Mouse (Mus musculus) heart, embryonic 11.5 days (tissue): ENCODE results near the gene Rhob. TPM values are rescaled to one million over a fixed set of nuclear protein-coding genes. Genes with fewer than 3 reads are reported as not detected.

Source experiments
- ATAC-seq: fragments of 200-750 bp; cut with Nextera tagmentation; replicated peaks from 2 replicates; pipeline ENCODE4 v1.8.0; 2017; ENCODE audit warnings: moderate library complexity; ENCODE audit not compliant: insufficient number of reproducible peaks, low FRiP score, low TSS enrichment
- H3K27ac ChIP-seq: fragments of 300-500 bp; sonication (generic); 2 replicates; pipeline ENCODE4 v1.5.1; 2014; ENCODE audit warnings: mild to moderate bottlenecking, low read depth, low read length
- H3K27me3 ChIP-seq: fragments of 300-500 bp; sonication (generic); 2 replicates; pipeline ENCODE4 v1.6.1; 2014; ENCODE audit warnings: mild to moderate bottlenecking, low read length, mixed read lengths; ENCODE audit not compliant: control insufficient read depth, insufficient read depth
- H3K36me3 ChIP-seq: fragments of 300-500 bp; sonication (generic); 2 replicates; pipeline ENCODE4 v1.6.1; 2014; ENCODE audit warnings: mild to moderate bottlenecking, low read length, moderate library complexity, mixed read lengths; ENCODE audit not compliant: control insufficient read depth, insufficient read depth
- H3K4me1 ChIP-seq: fragments of 300-500 bp; sonication (generic); 2 replicates; pipeline ENCODE4 v1.6.1; 2014; ENCODE audit warnings: low read length; ENCODE audit not compliant: control insufficient read depth, insufficient read depth
- H3K4me2 ChIP-seq: fragments of 300-500 bp; sonication (generic); 2 replicates; pipeline ENCODE4 v1.6.1; 2014; ENCODE audit warnings: mild to moderate bottlenecking, moderate library complexity
- H3K4me3 ChIP-seq: fragments of 300-500 bp; sonication (generic); 2 replicates; pipeline ENCODE4 v1.5.1; 2014; ENCODE audit warnings: low read depth, low read length
- H3K9ac ChIP-seq: fragments of 300-500 bp; sonication (generic); 2 replicates; pipeline ENCODE4 v1.6.1; 2014; ENCODE audit warnings: mild to moderate bottlenecking, low read depth, low read length, moderate library complexity
- H3K9me3 ChIP-seq: fragments of 300-500 bp; sonication (generic); replicated peaks from 2 replicates; pipeline ENCODE4 v1.6.1; 2016; ENCODE audit warnings: low read length; ENCODE audit not compliant: control insufficient read depth
- WGBS: fragments of 180-500 bp; shearing (Covaris S2); extraction: QIAGEN DNeasy Blood & Tissue Kit; methylation state at CpG from one replicate; pipeline ENCODE4 v1.1.7; 2014; ENCODE audit not compliant: insufficient replicate concordance; 5-methylcytosine and 5-hydroxymethylcytosine counted together
- polyA plus RNA-seq: library from polyadenylated mRNA; unstranded; fragments of >200 nt; fragmentation: Nextera tagmentation; extraction: Ambion mirVana; gene quantifications from 2 replicates; pipeline ENCODE4 v1.2.1, GENCODE M21; 2014

Rhob gene
- polyA plus RNA-seq, 1 experiment from 2014 or later: 54.8 TPM

DNA sequence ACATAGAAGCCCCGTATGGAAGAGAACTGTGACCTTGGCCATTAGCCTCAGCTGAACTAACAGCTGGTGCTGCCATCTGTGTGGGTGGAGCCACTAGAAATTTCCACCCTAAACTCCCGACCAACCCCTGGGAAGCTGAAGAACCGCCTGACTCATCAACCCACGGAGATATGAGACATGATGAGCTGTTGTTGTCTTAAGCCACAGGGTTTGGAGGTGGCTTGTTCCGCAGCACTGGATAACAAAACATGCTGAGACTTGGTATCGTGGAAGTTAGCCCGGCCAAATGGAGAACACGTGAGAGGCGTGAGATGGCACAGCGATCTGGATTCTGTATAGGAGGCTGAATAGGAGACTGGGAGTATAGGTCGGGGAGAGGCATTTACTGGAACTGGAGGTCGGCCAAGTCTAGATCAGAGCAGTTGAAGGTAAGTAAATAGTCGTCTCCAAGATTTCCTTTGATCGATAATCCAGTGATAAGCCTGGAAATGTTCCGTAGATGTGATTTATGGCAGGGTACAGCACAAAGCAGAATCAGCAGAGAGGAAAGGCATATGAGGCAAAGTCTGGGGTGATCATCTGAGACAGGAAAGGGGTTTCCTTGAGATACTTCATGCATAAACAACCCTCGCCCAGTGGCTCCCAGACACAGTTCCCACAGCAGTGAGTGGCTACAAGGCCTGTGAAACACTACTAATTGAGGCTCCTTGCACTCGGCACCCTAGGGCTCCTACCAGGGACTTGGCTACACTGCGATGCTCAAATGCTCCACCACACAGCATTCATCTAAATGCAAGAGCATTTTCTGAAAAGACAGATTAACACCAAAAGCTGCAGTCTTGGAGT is 11.5 kb upstream of the Rhob start:
- Histone ChIP-seq H3K9ac (no peak overlapping the region), H3K9me3 (no peaks in the 10 kb centered on the region), H3K27me3 (no peaks in the 10 kb centered on the region), H3K27ac (no peak overlapping the region), H3K4me2 (no peak overlapping the region), H3K4me3 (no peak overlapping the region), H3K36me3 (no peaks in the 10 kb centered on the region), H3K4me1 (peaks cover 10% of the 10 kb centered on the region)
- WGBS: 69% methylated on average over 18 of the region's 18 CpGs
- ATAC-seq: no peak

DNA sequence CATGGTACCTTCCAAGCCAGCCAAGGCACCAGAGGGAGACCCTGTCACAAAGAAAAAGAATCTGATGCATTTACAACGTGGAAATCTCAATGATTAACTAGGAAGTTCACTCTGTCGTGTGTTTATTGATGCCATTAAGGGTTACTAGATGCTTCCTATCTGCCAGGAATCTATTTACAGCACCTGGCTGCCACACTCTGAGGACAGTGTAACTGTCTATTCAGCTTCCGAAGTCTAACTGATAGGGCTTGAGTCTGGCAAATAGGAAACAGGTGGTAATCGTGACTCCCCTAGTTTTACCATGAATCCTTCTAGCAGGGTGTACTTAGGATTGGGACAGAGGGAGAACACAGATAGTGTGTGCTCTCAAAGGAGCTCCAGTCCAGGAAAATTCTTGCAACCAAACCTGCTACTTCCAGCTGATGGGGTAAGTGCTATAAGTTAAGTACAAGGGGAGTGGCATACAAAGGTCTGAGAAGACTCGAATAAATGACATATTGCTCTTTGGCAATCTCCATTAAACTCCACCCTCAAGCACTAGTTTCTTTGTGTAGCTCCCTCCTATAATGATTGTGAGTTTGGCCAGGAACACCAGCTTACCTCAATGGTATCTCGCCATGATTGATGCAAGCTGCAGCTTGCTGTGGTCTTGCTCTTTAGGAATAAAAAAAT is 10.6 kb upstream of the Rhob start:
- ATAC-seq: no peak
- H3K9ac ChIP-seq: no peak overlapping the region

GRCm38 (mm10) chr12:8509693-8510092 is 9.9 kb upstream of the Rhob start:
- Histone ChIP-seq H3K27ac (peak overlapping the region; percentile 72), H3K36me3 (no peaks in the 10 kb centered on the region)
- WGBS: 32% methylated on average over 5 of the region's 5 CpGs

More for the DNA sequence above, 10.6 kb upstream of the Rhob start:
- Histone ChIP-seq H3K9me3 (no peaks in the 10 kb centered on the region), H3K4me3 (no peak overlapping the region), H3K27ac (peak overlapping the region; percentile 72), H3K27me3 (no peaks in the 10 kb centered on the region), H3K4me1 (peaks cover 10% of the 10 kb centered on the region), H3K36me3 (no peaks in the 10 kb centered on the region), H3K4me2 (no peak overlapping the region)
- WGBS: 58% methylated on average over 6 of the region's 6 CpGs

DNA sequence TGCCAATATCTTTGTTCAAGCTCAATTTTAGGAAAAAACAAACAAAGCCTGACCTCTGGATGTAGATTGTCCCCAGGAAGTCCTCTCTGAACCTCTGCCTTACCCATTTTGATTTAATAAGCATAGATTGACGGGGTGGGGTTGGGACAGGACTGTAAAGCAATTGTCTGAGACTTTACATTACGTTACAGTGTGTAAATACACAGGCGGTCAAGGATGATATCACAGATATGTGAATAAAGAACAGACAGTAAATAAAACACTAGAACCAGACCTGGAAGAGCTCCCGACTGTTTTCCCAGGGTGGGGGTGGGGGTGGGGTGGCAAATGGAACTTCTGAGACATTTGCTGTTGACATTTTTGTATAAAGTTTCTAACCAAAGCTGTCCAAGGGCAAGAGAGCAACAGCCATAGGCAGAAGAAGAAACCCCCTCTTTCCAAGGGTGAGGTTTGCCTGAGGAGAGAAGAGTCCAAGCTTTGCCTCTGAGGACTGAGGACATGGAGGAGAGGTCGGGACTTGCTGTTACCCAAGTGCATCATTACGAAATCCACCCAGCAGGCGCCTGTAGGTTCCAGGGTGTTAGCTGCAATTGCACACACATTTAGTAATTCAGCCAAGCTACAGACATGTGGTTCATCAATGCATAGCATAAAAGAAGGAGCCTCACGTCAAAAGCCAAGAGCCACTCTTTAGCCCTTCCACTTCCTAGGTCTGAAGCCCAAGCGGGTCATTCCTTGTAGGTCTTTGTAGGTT is 7.3 kb upstream of the Rhob start:
- Histone ChIP-seq H3K4me3 (no peak overlapping the region), H3K36me3 (no peaks in the 10 kb centered on the region), H3K9me3 (no peaks in the 10 kb centered on the region), H3K27me3 (no peaks in the 10 kb centered on the region), H3K4me1 (peaks cover 10% of the 10 kb centered on the region), H3K4me2 (no peak overlapping the region), H3K9ac (no peak overlapping the region), H3K27ac (no peak overlapping the region)
- no peak for ATAC-seq
- WGBS: 75% methylated on average over 9 of the region's 9 CpGs

More at GRCm38 (mm10) chr12:8509693-8510092, 9.9 kb upstream of the Rhob start:
- no peak overlapping the region for H3K9ac ChIP-seq
- no peaks in the 10 kb centered on the region for H3K9me3 ChIP-seq
- ATAC-seq: peak; percentile 50; the same call in 1 of the 2 replicates
- peaks cover 10% of the 10 kb centered on the region for H3K4me1 ChIP-seq
- H3K27me3 ChIP-seq: no peaks in the 10 kb centered on the region
- H3K4me2 ChIP-seq: no peak overlapping the region
- H3K4me3 ChIP-seq: no peak overlapping the region

- no peak for ATAC-seq
- Histone ChIP-seq H3K4me1 (peaks cover 6% of the 10 kb centered on the region), H3K36me3 (no peaks in the 10 kb centered on the region), H3K4me3 (no peak overlapping the region), H3K9me3 (no peaks in the 10 kb centered on the region), H3K27me3 (no peaks in the 10 kb centered on the region), H3K4me2 (no peak overlapping the region), H3K27ac (no peak overlapping the region), H3K9ac (no peak overlapping the region)
- 83% methylated on average over 6 of the region's 6 CpGs for WGBS
These were observed 4.3 kb upstream of the Rhob start for GRCm38 (mm10) chr12:8504131-8504530.

DNA sequence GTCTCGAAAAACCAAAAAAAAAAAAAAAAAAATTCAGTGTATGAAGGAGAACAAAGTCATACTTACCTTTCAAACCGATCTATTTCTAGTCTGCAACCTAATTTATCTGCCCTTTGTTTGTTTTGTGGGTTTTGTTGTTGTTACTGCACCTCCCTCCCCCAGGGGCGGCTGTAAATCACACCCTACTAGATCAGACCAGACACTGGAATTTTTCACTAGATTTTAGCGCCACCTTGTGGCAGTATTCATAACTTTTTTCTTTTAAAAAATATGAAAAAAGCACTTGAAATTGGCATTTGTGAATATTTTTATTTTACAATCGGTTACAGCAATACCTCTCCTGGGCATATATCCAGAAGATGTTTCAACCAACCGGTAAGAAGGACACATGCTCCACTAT is 2.7 kb upstream of the Rhob start:
- Histone ChIP-seq H3K4me3 (no peak overlapping the region), H3K27me3 (no peaks in the 10 kb centered on the region), H3K9me3 (no peaks in the 10 kb centered on the region), H3K4me1 (peaks cover 6% of the 10 kb centered on the region), H3K27ac (no peak overlapping the region), H3K9ac (no peak overlapping the region), H3K36me3 (no peaks in the 10 kb centered on the region), H3K4me2 (no peak overlapping the region)
- 15% methylated on average over 6 of the region's 6 CpGs for WGBS
- ATAC-seq: no peak

GRCm38 (mm10) chr12:8501571-8502305 is 1.9 kb upstream of the Rhob start:
- Histone ChIP-seq H3K9ac (no peak overlapping the region), H3K4me1 (peaks cover 13% of the 10 kb centered on the region), H3K9me3 (no peaks in the 10 kb centered on the region), H3K4me2 (no peak overlapping the region), H3K4me3 (no peak overlapping the region), H3K36me3 (no peaks in the 10 kb centered on the region), H3K27ac (no peak overlapping the region), H3K27me3 (no peaks in the 10 kb centered on the region)
- 77% methylated on average over 14 of the region's 14 CpGs for WGBS
- no peak for ATAC-seq
